26 mouse cellular contexts compared by ENCODE assay signal in genomic region chr16:21308513-21308912, GRCm38 (mm10).
DNase-seq lines count a peak whose midpoint lies in the region; ATAC-seq lines count a peak whose summit lies in the region.
"Had no signal": no experiment of that assay in that cellular context is flagged by ENCODE, and none has a peak within 500 bp of the region (broad histone marks: within the 10 kb centered on the region; RNA-seq: fewer than 3 reads in every experiment).

No protein-coding gene starts in this region.

- WGBS in embryonic facial prominence, embryonic 10.5 days: 44% methylated on average over 8 of the region's 8 CpGs
- 64% methylated on average over 8 of the region's 8 CpGs for WGBS in limb, embryonic 10.5 days
- WGBS in kidney, embryonic 15.5 days: 35% methylated on average over 8 of the region's 8 CpGs

- peak; percentile 28 for DNase-seq in embryo, embryonic 11 days
- DNase-seq in embryo, embryonic 10.5 days (ENCODE audit: low spot score): no peak
- peak; percentile 40 for DNase-seq in embryonic facial prominence, embryonic 10.5 days (ENCODE audit: low spot score)
- DNase-seq in limb, embryonic 10.5 days (ENCODE audit: low spot score): no peak
- DNase-seq in retina, postnatal 1 day: peak; percentile 54
- no peak for DNase-seq in left cerebral cortex, postnatal 14 days (ENCODE audit: low spot score in 2 of 2)
- DNase-seq: adrenal gland, adult 8-10 months; adrenal gland, postnatal 25 days; cerebellum, adult 11-12 months; cerebellum, adult 8-10 months; cerebellum, postnatal 10 days; forebrain, postnatal 0 days; gastrocnemius, postnatal 25 days; heart, adult 2 months; heart, postnatal 14 days; heart, postnatal 4 days had no signal

- H3K36me3 ChIP-seq in embryonic facial prominence, embryonic 10.5 days (replicated peaks): no peaks in the 10 kb centered on the region
- H3K36me3 ChIP-seq in limb, embryonic 10.5 days: no peaks in the 10 kb centered on the region
- no peaks in the 10 kb centered on the region for H3K36me3 ChIP-seq in kidney, embryonic 15.5 days
- H3K36me3 ChIP-seq: embryonic facial prominence, embryonic 13.5 days; heart, embryonic 10.5 days; heart, embryonic 13.5 days had no signal

- no peak overlapping the region for H3K9ac ChIP-seq in kidney, embryonic 15.5 days
- H3K9ac ChIP-seq: embryonic facial prominence, embryonic 13.5 days; forebrain, embryonic 13.5 days; forebrain, postnatal 0 days; heart, embryonic 13.5 days; hindbrain, embryonic 14.5 days had no signal

- H3K9me3 ChIP-seq in embryonic facial prominence, embryonic 10.5 days: no peaks in the 10 kb centered on the region
- H3K9me3 ChIP-seq in limb, embryonic 10.5 days (replicated peaks): no peaks in the 10 kb centered on the region; the same call in 1 of the 2 replicates
- H3K9me3 ChIP-seq in kidney, embryonic 15.5 days (replicated peaks): no peaks in the 10 kb centered on the region
- H3K9me3 ChIP-seq: forebrain, embryonic 13.5 days; heart, embryonic 10.5 days; heart, embryonic 13.5 days had no signal

- peak overlapping the region; percentile 93 for H3K27ac ChIP-seq in embryonic facial prominence, embryonic 10.5 days (replicated peaks)
- peak overlapping the region; percentile 75 for H3K27ac ChIP-seq in limb, embryonic 10.5 days
- no peak overlapping the region for H3K27ac ChIP-seq in kidney, embryonic 15.5 days
- H3K27ac ChIP-seq: embryonic facial prominence, embryonic 13.5 days; forebrain, embryonic 13.5 days; heart, adult 2 months; heart, embryonic 13.5 days; hindbrain, embryonic 14.5 days; hindbrain, postnatal 0 days had no signal

- no peak overlapping the region; the same call in 1 of the 2 replicates for H3K4me3 ChIP-seq in embryonic facial prominence, embryonic 10.5 days
- no peak overlapping the region for H3K4me3 ChIP-seq in limb, embryonic 10.5 days
- no peak overlapping the region for H3K4me3 ChIP-seq in kidney, embryonic 15.5 days (replicated peaks)
- H3K4me3 ChIP-seq: embryonic facial prominence, embryonic 13.5 days; erythroblast, embryonic 14.5 days; forebrain, embryonic 13.5 days; heart, adult 2 months; heart, embryonic 10.5 days; heart, embryonic 13.5 days had no signal

- intact Hi-C loops in left cerebral cortex, postnatal 14 days (cut with DNase I): no loop called here

- no peak for ATAC-seq in kidney, embryonic 15.5 days (replicated peaks; ENCODE audit: low FRiP score)
- ATAC-seq: activated CD4-positive, CD25-positive, alpha-beta regulatory T cell, adult 4 months; forebrain, embryonic 13.5 days; forebrain, postnatal 0 days; hindbrain, postnatal 0 days; inflammation-experienced regulatory T-cells, adult 6 months had no signal

- peaks cover 21% of the 10 kb centered on the region for H3K27me3 ChIP-seq in embryonic facial prominence, embryonic 10.5 days (replicated peaks; ENCODE audit: low read depth, poor library complexity, severe bottlenecking)
- H3K27me3 ChIP-seq in limb, embryonic 10.5 days (ENCODE audit: low read depth, poor library complexity, severe bottlenecking): peaks cover 9% of the 10 kb centered on the region; the same call in 1 of the 2 replicates
- H3K27me3 ChIP-seq in kidney, embryonic 15.5 days: peaks cover 17% of the 10 kb centered on the region
- H3K27me3 ChIP-seq: embryonic facial prominence, embryonic 13.5 days had no signal

- no peak overlapping the region for H3K4me2 ChIP-seq in kidney, embryonic 15.5 days
- H3K4me2 ChIP-seq: embryonic facial prominence, embryonic 13.5 days; forebrain, embryonic 13.5 days; heart, embryonic 13.5 days; hindbrain, embryonic 14.5 days had no signal

- peaks cover 70% of the 10 kb centered on the region for H3K4me1 ChIP-seq in embryonic facial prominence, embryonic 10.5 days
- peaks cover 78% of the 10 kb centered on the region for H3K4me1 ChIP-seq in limb, embryonic 10.5 days
- H3K4me1 ChIP-seq in kidney, embryonic 15.5 days: peaks cover 62% of the 10 kb centered on the region

Comparison
In these comparisons a context has a peak if more than half of its experiments do, and no peak if none do; other contexts are left out.
1. DNase-seq: peak in embryo, embryonic 11 days (single experiment), embryonic facial prominence, embryonic 10.5 days (single experiment) and retina, postnatal 1 day (single experiment); none in embryo, embryonic 10.5 days (single experiment), limb, embryonic 10.5 days (single experiment) and left cerebral cortex, postnatal 14 days (0 of 2).